Mouse (Mus musculus): ENCODE results near the gene 9030612E09Rik.

GRCm38 (mm10) chr10:43171106-43171505, 3.4 kb upstream of the 9030612E09Rik start:
- no peak for TF ChIP-seq CTCF (IDR thresholded peaks at IDR 0.05; ENCODE audit: borderline replicate concordance, control insufficient read depth, extremely low read depth, insufficient read depth, low read length, poor library complexity)
- TF ChIP-seq POLR2A (IDR thresholded peaks at IDR 0.05; ENCODE audit: control insufficient read depth, extremely low read depth, insufficient read depth, low read length, poor library complexity): no peak
